Mouse (Mus musculus) hindbrain, embryonic 11.5 days (tissue): ENCODE measurements around the gene Ccl7. TPM values are rescaled to one million over a fixed set of nuclear protein-coding genes. Genes with fewer than 3 reads are reported as not detected.

Experiments
- ATAC-seq: fragments of 200-750 bp; cut with Nextera tagmentation; 2 replicates; pipeline ENCODE4 v1.8.0; 2017; ENCODE audit warnings: mild to moderate bottlenecking, moderate TSS enrichment, moderate library complexity; ENCODE audit not compliant: low FRiP score
- DNase-seq: peaks from one replicate; pipeline ENCODE4 v3.0.0-alpha.2; 2015; ENCODE audit warnings: low spot score
- H3K27ac ChIP-seq: fragments of 300-500 bp; sonication (generic); 2 replicates; pipeline ENCODE4 v1.5.1; 2014; ENCODE audit warnings: mild to moderate bottlenecking, low read depth, low read length
- H3K27me3 ChIP-seq: fragments of 300-500 bp; sonication (generic); 2 replicates; pipeline ENCODE4 v1.6.1; 2014; ENCODE audit warnings: mild to moderate bottlenecking, low read length, moderate library complexity, mixed read lengths; ENCODE audit not compliant: control insufficient read depth, insufficient read depth
- H3K36me3 ChIP-seq: fragments of 300-500 bp; sonication (generic); 2 replicates; pipeline ENCODE4 v1.6.1; 2014; ENCODE audit warnings: mild to moderate bottlenecking, low read length, moderate library complexity, mixed read lengths; ENCODE audit not compliant: control insufficient read depth, insufficient read depth
- H3K4me1 ChIP-seq: fragments of 300-500 bp; sonication (generic); replicated peaks from 2 replicates; pipeline ENCODE4 v1.6.1; 2014; ENCODE audit warnings: low read length, mixed read lengths; ENCODE audit not compliant: control insufficient read depth, insufficient read depth
- H3K4me2 ChIP-seq: fragments of 300-500 bp; sonication (generic); replicated peaks from 2 replicates; pipeline ENCODE4 v1.6.1; 2014; ENCODE audit warnings: mild to moderate bottlenecking, low read depth, low read length
- H3K4me3 ChIP-seq: fragments of 300-500 bp; sonication (generic); 2 replicates; pipeline ENCODE4 v1.5.1; 2014; ENCODE audit warnings: low read depth, low read length
- H3K9ac ChIP-seq: fragments of 300-500 bp; sonication (generic); 2 replicates; pipeline ENCODE4 v1.6.1; 2014; ENCODE audit warnings: low read depth, low read length
- H3K9me3 ChIP-seq: fragments of 300-500 bp; sonication (generic); 2 replicates; pipeline ENCODE4 v1.6.1; 2016; ENCODE audit warnings: low read length; ENCODE audit not compliant: control insufficient read depth
- WGBS: fragments of 180-500 bp; shearing (Covaris S2); extraction: QIAGEN DNeasy Blood & Tissue Kit; methylation state at CpG from one replicate; pipeline ENCODE4 v1.1.7; 2014; 5-methylcytosine and 5-hydroxymethylcytosine counted together
- polyA plus RNA-seq: library from polyadenylated mRNA; unstranded; fragments of >200 nt; fragmentation: Nextera tagmentation; extraction: Ambion mirVana; gene quantifications from 2 replicates; pipeline ENCODE4 v1.2.1, GENCODE M21; 2014

Ccl7 gene
- polyA plus RNA-seq, 1 experiment from 2014 or later, result not detected

DNA sequence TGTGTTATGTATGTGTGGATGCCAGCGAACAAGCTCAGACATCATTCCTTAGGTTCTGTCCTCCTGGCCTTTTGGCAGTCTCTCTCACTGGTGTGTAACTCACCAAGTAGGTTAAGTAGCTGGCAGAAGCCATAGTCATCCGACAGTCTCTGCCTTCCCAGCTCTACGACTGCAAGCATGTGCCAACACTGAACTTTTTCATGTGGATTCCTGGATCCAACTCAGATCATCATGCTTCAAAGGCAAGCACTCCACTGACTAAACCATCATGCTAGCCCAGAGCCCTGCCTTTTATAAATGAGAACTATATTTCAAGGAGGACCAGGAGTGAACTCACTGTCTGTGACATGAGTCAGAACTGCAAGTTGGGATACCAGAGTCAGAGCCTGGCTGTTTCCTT lies 28.2 kb downstream of the Ccl7 start:
- Histone ChIP-seq H3K4me1 (no peaks in the 10 kb centered on the region), H3K4me2 (no peak overlapping the region), H3K9me3 (no peaks in the 10 kb centered on the region), H3K36me3 (no peaks in the 10 kb centered on the region), H3K4me3 (no peak overlapping the region), H3K27me3 (no peaks in the 10 kb centered on the region), H3K27ac (no peak overlapping the region), H3K9ac (no peak overlapping the region)
- 83% methylated on average over 3 of the region's 3 CpGs for WGBS
- DNase-seq (no peak), ATAC-seq (no peak)

- Histone ChIP-seq H3K27ac (no peak overlapping the region), H3K4me2 (no peak overlapping the region), H3K4me3 (no peak overlapping the region), H3K36me3 (no peaks in the 10 kb centered on the region), H3K9me3 (no peaks in the 10 kb centered on the region), H3K4me1 (no peaks in the 10 kb centered on the region), H3K9ac (no peak overlapping the region), H3K27me3 (no peaks in the 10 kb centered on the region)
- ATAC-seq (no peak), DNase-seq (no peak)
- WGBS, result 87% methylated on average over 3 of the region's 3 CpGs
These were observed 31.5 kb downstream of the Ccl7 start for GRCm38 (mm10) chr11:82077031-82077430.

GRCm38 (mm10) chr11:82078136-82078730 lies 32.7 kb downstream of the Ccl7 start:
- no peak for ATAC-seq
- no peaks in the 10 kb centered on the region for H3K4me1 ChIP-seq
- H3K4me2 ChIP-seq, result no peak overlapping the region
- no peaks in the 10 kb centered on the region for H3K36me3 ChIP-seq
- no peaks in the 10 kb centered on the region for H3K27me3 ChIP-seq
- no peak overlapping the region for H3K9ac ChIP-seq
- no peak overlapping the region for H3K27ac ChIP-seq
- no peak for DNase-seq
- H3K9me3 ChIP-seq, result no peaks in the 10 kb centered on the region
- H3K4me3 ChIP-seq, result no peak overlapping the region

- WGBS, result 80% methylated on average over 3 of the region's 3 CpGs
- H3K27me3 ChIP-seq, result no peaks in the 10 kb centered on the region
- no peaks in the 10 kb centered on the region for H3K9me3 ChIP-seq
- ATAC-seq (no peak), DNase-seq (no peak)
- no peak overlapping the region for H3K4me2 ChIP-seq
- no peak overlapping the region for H3K27ac ChIP-seq
- no peak overlapping the region for H3K9ac ChIP-seq
- no peak overlapping the region for H3K4me3 ChIP-seq
- H3K36me3 ChIP-seq, result no peaks in the 10 kb centered on the region
- no peaks in the 10 kb centered on the region for H3K4me1 ChIP-seq
These were observed 35.4 kb downstream of the Ccl7 start for GRCm38 (mm10) chr11:82080865-82081264.

DNA sequence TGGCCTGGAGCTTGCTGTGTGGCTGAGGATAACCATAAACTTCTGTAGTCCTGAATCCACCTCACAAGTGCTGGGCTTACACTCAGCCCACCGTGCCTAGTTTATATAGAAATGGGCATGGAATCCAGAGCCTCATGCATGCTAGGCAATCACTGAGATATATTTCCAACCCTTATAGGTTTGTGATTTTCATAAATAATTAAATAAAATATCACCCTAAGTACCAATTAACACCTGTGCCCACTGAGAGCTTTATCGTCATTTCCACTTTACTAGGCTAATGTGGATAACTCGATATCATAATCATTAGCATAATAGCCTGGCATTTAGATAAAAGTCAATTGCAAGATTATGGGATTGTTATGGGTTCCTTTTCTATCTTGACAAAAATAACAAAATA lies 38.8 kb downstream of the Ccl7 start:
- no peak overlapping the region for H3K27ac ChIP-seq
- 0 out of 2 replicates have a peak, but pooled peaks cover 2% of the 10 kb centered on the region for H3K4me1 ChIP-seq
- H3K36me3 ChIP-seq, result no peaks in the 10 kb centered on the region
- H3K4me2 ChIP-seq, result no peak overlapping the region
- ATAC-seq, result no peak
- H3K9me3 ChIP-seq, result no peaks in the 10 kb centered on the region
- no peak overlapping the region for H3K9ac ChIP-seq
- 91% methylated on average over 3 of the region's 3 CpGs for WGBS
- no peak overlapping the region for H3K4me3 ChIP-seq
- H3K27me3 ChIP-seq, result no peaks in the 10 kb centered on the region
- no peak for DNase-seq

Other genes starting within 250 kb of the Ccl7 start
- gene 5530401A14Rik, start 185.0 kb upstream of the Ccl7 start, polyA plus RNA-seq, result 0.10 and 0.25 TPM in 2 replicates
- 1.3 and 1.7 TPM in 2 replicates for gene Asic2, start 77.3 kb upstream of the Ccl7 start, polyA plus RNA-seq
- 2.3 and 2.4 TPM in 2 replicates for gene Ccl2, start 10.1 kb upstream of the Ccl7 start, polyA plus RNA-seq
- gene Gm17268, start 7.2 kb upstream of the Ccl7 start, polyA plus RNA-seq, result not detected in 2 replicates
- gene Ccl11, start 12.1 kb downstream of the Ccl7 start, polyA plus RNA-seq, result not detected in 2 replicates
- gene Ccl12, start 56.1 kb downstream of the Ccl7 start, polyA plus RNA-seq, result 1.1 and 1.2 TPM in 2 replicates
- not detected in 2 replicates for gene Ccl8, start 69.5 kb downstream of the Ccl7 start, polyA plus RNA-seq